Mouse (Mus musculus) intestine, embryonic 15.5 days (tissue): ENCODE data around the gene Vmn2r80. TPM values are rescaled to one million over a fixed set of nuclear protein-coding genes. Genes with fewer than 3 reads are reported as not detected.
A peak's percentile ranks its signal among the peaks of the same experiment; 100 is the strongest.
"Not testable (repeated sequence)": the region's sequence is repeated elsewhere in the genome, so short reads cannot be mapped to it uniquely, and the experiment has no call there.

ENCODE experiments used
- ATAC-seq: fragments of 200-750 bp; cut with Nextera tagmentation; 2 replicates; pipeline ENCODE4 v1.8.0; 2017; ENCODE audit warnings: moderate TSS enrichment, moderate library complexity
- H3K27ac ChIP-seq: fragments of 300-500 bp; sonication (generic); 2 replicates; pipeline ENCODE4 v1.5.1; 2015; ENCODE audit warnings: mild to moderate bottlenecking, inconsistent platforms
- H3K27me3 ChIP-seq: fragments of 300-500 bp; sonication (generic); replicated peaks from 2 replicates; pipeline ENCODE4 v1.6.1; 2015; ENCODE audit warnings: inconsistent platforms
- H3K36me3 ChIP-seq: fragments of 300-500 bp; sonication (generic); 2 replicates; pipeline ENCODE4 v1.6.1; 2015; ENCODE audit warnings: inconsistent platforms
- H3K4me1 ChIP-seq: fragments of 300-500 bp; sonication (generic); replicated peaks from 2 replicates; pipeline ENCODE4 v1.6.1; 2015; ENCODE audit warnings: inconsistent platforms
- H3K4me2 ChIP-seq: fragments of 300-500 bp; sonication (generic); replicated peaks from 2 replicates; pipeline ENCODE4 v1.6.1; 2015; ENCODE audit warnings: mild to moderate bottlenecking, inconsistent platforms
- H3K4me3 ChIP-seq: fragments of 300-500 bp; sonication (generic); replicated peaks from 2 replicates; pipeline ENCODE4 v1.5.1; 2015; ENCODE audit warnings: inconsistent platforms
- H3K9ac ChIP-seq: fragments of 300-500 bp; sonication (generic); 2 replicates; pipeline ENCODE4 v1.6.1; 2015; ENCODE audit warnings: inconsistent platforms
- H3K9me3 ChIP-seq: fragments of 300-500 bp; sonication (generic); 2 replicates; pipeline ENCODE4 v1.6.1; 2016; ENCODE audit warnings: inconsistent platforms
- WGBS: fragments of 180-500 bp; shearing (Covaris S2); methylation state at CpG from one replicate; pipeline ENCODE4 v1.1.7; 2015; 5-methylcytosine and 5-hydroxymethylcytosine counted together
- polyA plus RNA-seq: library from polyadenylated mRNA; unstranded; fragments of >200 nt; fragmentation: Nextera tagmentation; extraction: Ambion mirVana; gene quantifications from 2 replicates; pipeline ENCODE4 v1.2.1, GENCODE M21; 2015

Vmn2r80 gene
- polyA plus RNA-seq: not detected in 2 replicates

DNA sequence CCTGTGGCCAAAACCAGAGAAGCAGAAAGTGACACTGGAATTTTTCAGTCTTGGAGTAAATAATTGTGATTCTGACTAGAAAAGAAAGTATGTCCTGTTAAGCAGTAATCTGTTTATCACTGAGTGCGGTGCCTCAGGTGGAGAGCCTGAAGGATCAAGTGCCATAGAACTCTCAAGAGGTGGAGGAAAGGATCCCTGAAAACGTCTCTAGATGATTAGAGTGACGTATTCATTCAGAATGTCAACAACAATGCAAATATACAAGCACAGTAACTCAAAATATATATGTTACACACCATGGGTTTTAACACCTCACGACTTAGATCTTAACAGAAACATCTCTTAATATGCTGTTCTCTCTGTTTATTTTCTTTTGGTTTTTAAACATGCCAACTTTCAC is at the start of gene Vmn2r80:
Vmn2r80 (plus strand) TSS at position 301 of the 400 bp plus-strand sequence.
- not testable (repeated sequence) for H3K27ac ChIP-seq, H3K4me3 ChIP-seq, H3K4me2 ChIP-seq, H3K9ac ChIP-seq, H3K4me1 ChIP-seq, H3K9me3 ChIP-seq, H3K36me3 ChIP-seq, ATAC-seq, H3K27me3 ChIP-seq
- 74% methylated on average over 4 of the region's 4 CpGs for WGBS

DNA sequence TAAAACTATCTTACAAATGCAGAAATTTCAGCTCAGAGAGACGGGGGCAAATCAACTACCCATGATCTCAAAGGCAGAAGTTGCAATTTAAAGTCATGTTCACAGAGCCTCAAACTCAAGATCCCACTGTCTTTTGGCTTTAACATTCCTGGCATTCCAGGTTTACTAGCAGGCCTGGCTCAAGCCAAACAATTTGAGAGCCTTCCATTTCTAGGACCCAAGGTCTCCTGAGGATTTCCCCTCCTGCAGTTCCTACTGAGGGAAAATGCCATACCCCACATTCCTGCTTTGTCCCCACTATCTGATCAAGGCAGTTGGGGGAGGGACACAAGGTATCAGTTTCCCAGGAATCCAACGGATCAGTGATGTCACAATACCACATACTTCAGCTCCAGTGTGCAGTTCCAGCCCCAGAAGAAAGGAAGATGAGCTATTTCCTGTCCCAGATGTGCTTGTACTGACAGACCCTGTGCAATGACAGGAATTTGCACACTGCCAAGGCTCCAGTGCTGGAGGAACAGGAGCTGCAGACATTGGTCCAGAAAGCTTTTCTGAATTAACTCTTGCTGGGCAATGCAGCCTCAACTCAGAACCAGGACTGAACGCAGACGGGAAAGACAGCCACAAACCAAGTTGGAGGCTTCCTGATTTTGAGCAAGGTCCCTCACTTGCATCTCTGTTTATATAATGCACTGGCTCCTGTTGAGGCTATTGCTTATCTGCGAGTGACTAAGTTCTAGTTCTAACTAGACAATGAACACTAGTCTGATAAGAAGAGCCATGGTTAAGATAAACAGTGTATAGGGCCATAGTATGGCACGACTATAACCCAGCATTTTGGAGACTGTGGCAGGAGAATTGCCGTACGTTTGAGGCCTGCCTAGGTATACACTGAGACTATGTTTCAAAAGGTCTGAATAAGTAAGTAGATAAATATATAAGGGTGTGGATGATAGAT is 42.0 kb upstream of the Vmn2r80 start:
- Histone ChIP-seq H3K36me3 (no peaks in the 10 kb centered on the region), H3K9me3 (no peaks in the 10 kb centered on the region), H3K4me2 (no peak overlapping the region), H3K9ac (no peak overlapping the region), H3K4me1 (no peaks in the 10 kb centered on the region; the same call in 1 of the 2 replicates), H3K27ac (peak overlapping the region; percentile 64), H3K27me3 (no peaks in the 10 kb centered on the region), H3K4me3 (no peak overlapping the region)
- ATAC-seq: peak; percentile 65; the same call in 1 of the 2 replicates
- 31% methylated on average over 8 of the region's 8 CpGs for WGBS

DNA sequence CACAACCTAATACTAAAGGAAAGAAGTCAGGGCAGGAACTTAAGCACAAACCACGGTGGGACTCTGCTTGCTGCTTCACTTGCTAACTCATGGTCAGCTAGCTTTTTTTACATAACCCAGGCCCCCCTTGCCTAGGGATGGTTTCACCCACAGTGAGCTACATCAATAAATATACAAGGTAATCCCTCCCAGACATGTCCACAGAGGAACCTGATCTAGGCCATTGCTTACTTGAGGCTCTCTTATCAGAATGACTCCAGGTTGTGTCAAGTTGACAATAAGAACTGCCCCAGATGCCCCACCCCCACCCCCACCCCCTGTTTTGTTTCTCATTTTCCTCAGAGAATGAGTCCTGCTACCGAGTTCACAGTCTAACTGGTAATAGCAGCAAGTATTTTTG is 41.0 kb upstream of the Vmn2r80 start:
- H3K36me3 ChIP-seq: no peaks in the 10 kb centered on the region
- H3K9me3 ChIP-seq: no peaks in the 10 kb centered on the region
- no peak for ATAC-seq
- whole genome bisulfite sequencing: 45% methylated on average over 2 of the region's 2 CpGs
- no peak overlapping the region for H3K4me2 ChIP-seq
- H3K4me1 ChIP-seq: no peaks in the 10 kb centered on the region; the same call in 1 of the 2 replicates
- no peaks in the 10 kb centered on the region for H3K27me3 ChIP-seq
- no peak overlapping the region for H3K4me3 ChIP-seq
- H3K27ac ChIP-seq: no peak overlapping the region
- H3K9ac ChIP-seq: no peak overlapping the region

DNA sequence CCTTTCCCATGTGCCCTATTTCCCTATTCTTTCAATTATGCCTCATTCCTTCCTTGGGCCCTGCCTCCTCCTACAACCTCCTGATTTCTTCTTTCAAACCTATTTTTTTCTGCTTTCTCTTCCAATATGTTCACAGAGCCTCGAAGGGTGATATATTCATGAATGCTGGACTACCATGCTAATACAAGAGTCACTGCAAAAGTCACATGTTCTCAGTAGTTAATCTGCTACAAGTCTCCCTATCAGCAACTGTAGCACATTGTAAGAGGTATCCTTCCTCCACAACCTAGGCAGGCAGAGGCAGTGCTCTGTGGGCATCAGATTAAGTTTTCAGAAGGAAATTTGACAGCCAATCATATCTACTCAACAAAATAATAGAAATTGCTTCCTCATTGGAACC is 39.4 kb upstream of the Vmn2r80 start:
- H3K36me3 ChIP-seq: no peaks in the 10 kb centered on the region
- H3K9ac ChIP-seq: no peak overlapping the region
- no peak for ATAC-seq
- H3K4me1 ChIP-seq: no peaks in the 10 kb centered on the region; the same call in 1 of the 2 replicates
- 88% methylated on average over 1 of the region's 1 CpGs for WGBS
- H3K4me2 ChIP-seq: no peak overlapping the region
- H3K27me3 ChIP-seq: no peaks in the 10 kb centered on the region
- no peak overlapping the region for H3K4me3 ChIP-seq
- H3K27ac ChIP-seq: no peak overlapping the region
- no peaks in the 10 kb centered on the region for H3K9me3 ChIP-seq

DNA sequence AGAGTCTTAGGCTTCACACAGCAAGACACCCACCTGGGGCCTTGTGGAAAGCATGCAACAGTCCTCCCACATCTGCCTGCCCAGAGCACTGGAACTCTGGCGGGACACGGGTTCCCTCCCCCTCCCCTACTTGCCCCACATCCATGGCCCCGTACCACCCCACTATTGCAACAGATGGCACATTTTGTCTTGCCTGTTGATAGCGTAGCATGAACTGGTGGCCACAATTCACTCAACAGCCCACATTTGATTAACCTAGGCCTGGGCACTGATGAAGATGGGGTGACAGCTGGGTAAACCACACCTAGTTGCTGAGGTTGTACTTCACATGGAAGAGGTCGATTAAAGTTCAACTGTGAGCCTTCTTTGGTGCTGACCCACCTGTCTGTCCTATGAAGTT is 38.1 kb upstream of the Vmn2r80 start:
- 84% methylated on average over 5 of the region's 5 CpGs for whole genome bisulfite sequencing
- Histone ChIP-seq H3K27me3 (no peaks in the 10 kb centered on the region), H3K36me3 (no peaks in the 10 kb centered on the region), H3K9me3 (no peaks in the 10 kb centered on the region), H3K9ac (no peak overlapping the region), H3K4me2 (no peak overlapping the region), H3K4me1 (no peaks in the 10 kb centered on the region; the same call in 1 of the 2 replicates), H3K27ac (no peak overlapping the region), H3K4me3 (no peak overlapping the region)
- no peak for ATAC-seq

DNA sequence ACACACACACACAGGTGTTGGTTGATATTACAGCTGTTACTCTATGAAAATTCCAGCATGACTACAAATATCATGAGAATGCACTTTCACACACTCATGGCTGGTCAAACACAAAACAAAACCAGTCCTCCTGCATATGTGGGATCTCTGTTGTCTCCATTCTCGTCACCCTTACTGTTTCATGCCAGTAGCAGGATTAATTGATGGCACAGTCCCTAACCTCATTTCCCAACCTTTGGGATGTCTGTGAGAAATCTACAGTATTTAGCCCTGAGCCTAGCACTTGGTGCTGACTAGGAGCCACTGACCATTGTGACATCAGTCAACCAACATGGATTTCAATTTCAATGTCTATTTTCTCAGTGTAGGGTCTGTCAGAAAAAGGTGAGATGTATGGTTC is 33.5 kb upstream of the Vmn2r80 start:
- H3K4me3 ChIP-seq: no peak overlapping the region
- no peak for ATAC-seq
- no peaks in the 10 kb centered on the region for H3K27me3 ChIP-seq
- no peaks in the 10 kb centered on the region for H3K9me3 ChIP-seq
- no peak overlapping the region for H3K27ac ChIP-seq
- peaks cover 4% of the 10 kb centered on the region; the same call in 1 of the 2 replicates for H3K4me1 ChIP-seq
- H3K36me3 ChIP-seq: no peaks in the 10 kb centered on the region
- 68% methylated on average over 1 of the region's 1 CpGs for WGBS
- H3K9ac ChIP-seq: no peak overlapping the region
- no peak overlapping the region for H3K4me2 ChIP-seq

DNA sequence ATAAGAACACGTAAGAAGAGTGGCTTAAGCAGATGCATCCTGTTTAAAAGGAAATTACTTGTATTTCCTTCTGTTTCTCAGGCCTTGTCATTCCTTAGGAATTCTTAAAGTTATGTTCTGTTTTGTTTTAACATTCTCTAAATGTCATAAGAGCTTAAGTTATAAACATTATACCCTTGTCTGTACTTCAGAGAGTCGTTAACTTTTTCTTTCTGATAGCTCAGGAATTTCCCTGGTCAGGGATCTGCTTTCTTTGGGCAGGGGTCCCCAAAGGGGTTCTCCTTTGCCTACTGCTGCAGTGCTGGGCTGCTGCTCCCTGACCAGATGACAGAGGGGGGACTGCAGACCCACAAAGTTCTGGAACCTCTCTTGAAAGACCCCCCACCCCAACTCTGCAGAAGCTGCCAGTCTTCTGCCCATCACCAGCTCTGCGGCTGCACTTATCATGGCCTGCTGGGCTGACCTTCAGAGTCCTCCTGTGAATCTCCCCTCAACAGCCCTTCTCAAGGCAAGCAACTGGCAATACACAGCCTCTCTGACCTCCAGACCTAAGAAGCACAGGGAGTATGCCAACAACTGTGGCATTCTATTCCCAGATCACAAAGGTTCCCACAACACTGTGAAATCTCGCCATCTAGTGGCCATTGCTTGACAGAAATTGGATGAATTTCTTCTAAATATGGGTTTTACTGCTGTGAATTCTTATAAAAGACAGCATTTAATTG is 32.3 kb upstream of the Vmn2r80 start:
- H3K27ac ChIP-seq: peak overlapping the region; percentile 89
- ATAC-seq: peak; percentile 77
- no peak overlapping the region for H3K4me3 ChIP-seq
- H3K9me3 ChIP-seq: no peaks in the 10 kb centered on the region
- H3K9ac ChIP-seq: no peak overlapping the region
- peak overlapping the region; percentile 7; the same call in 1 of the 2 replicates for H3K4me2 ChIP-seq
- H3K4me1 ChIP-seq: peaks cover 4% of the 10 kb centered on the region; the same call in 1 of the 2 replicates
- H3K27me3 ChIP-seq: no peaks in the 10 kb centered on the region
- 17% methylated on average over 4 of the region's 4 CpGs for WGBS
- no peaks in the 10 kb centered on the region for H3K36me3 ChIP-seq

DNA sequence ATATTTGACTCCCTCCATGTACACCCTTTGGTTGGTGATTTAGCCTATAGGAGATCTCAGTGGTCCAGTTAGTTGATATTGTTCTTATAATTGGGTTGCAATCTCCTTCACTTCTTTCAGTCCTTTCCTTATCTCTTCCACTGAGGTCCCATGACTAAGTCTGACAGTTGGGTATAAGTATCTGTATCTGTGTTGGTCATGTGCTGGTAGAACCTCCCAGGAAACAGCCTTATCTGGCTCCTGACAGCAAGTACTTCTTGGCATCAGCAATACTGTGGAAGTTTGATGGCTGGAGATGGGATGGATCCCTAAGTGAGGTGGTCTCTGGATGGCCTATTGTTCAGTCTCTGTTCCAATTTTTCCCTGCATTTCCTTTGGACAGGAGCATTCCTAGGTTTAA is 3.0 kb downstream of the Vmn2r80 start:
- no peaks in the 10 kb centered on the region for H3K27me3 ChIP-seq
- no peak for ATAC-seq
- H3K4me1 ChIP-seq: no peaks in the 10 kb centered on the region
- no peak overlapping the region for H3K9ac ChIP-seq
- no peak overlapping the region for H3K4me2 ChIP-seq
- no peak overlapping the region for H3K4me3 ChIP-seq
- no peaks in the 10 kb centered on the region for H3K9me3 ChIP-seq
- no peaks in the 10 kb centered on the region for H3K36me3 ChIP-seq
- no peak overlapping the region for H3K27ac ChIP-seq

DNA sequence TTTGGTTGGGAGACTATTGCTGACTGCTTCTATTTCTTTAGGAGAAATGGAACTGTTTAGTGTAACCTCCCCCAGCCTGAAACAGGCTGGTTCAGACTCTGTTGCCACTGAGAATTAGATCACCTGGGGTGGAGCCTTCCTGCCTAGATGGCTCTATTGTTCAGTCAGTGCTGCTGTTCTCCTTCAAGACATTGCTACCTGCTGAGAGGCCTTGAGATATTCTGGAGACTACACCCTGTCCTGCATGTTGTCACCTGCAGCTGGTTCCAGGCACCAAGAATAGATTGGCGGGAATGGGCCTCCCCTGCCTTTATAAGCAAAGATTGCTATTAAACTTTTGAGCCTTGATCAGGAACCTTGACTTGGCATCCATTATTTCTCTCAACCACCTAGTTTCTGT is 51.4 kb downstream of the Vmn2r80 start:
- not testable (repeated sequence) for H3K27me3 ChIP-seq, H3K9me3 ChIP-seq, H3K27ac ChIP-seq, H3K36me3 ChIP-seq, ATAC-seq, H3K4me3 ChIP-seq, H3K9ac ChIP-seq, H3K4me2 ChIP-seq, H3K4me1 ChIP-seq
- WGBS: 87% methylated on average over 1 of the region's 1 CpGs

DNA sequence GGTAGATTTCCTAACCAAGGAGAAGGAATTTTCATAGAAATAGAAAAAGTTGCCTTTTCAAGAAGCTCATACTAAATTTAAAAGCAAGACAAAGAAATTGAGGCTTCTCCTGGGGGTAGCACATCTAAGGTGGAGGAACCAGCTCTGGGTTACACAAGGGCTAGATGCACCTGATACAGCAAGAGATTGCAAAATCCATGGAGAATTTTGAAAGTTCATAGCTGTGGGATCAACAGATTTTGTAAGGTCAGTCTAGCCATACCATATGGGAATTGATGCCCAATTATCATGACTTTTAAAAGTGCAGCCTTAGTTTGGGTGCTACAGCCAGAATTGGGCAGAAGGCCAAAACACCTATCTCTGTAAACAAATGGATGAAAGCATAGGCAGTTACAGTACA is 71.9 kb downstream of the Vmn2r80 start:
- no peak for ATAC-seq

DNA sequence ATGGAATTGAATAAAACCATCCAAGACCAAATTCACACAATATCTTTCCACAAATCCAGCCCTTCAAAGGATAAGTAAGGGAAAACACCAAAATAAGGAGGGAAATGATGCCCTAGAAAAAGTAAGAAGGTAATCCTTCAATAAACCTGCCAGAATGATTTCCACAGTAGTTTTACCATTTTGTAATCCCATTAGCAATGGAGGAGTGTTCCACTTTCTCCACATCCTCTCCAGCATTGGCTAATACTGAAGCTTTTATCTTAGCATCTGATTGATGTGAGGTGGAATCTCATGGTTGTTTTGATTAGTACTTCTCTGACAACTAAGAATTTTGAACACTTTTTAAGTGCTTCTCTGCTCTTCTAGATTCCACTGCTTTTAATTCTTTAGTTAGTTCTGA is 73.0 kb downstream of the Vmn2r80 start:
- H3K4me3 ChIP-seq: no peak overlapping the region
- H3K4me1 ChIP-seq: no peaks in the 10 kb centered on the region
- H3K36me3 ChIP-seq: no peaks in the 10 kb centered on the region
- H3K27ac ChIP-seq: no peak overlapping the region
- no peak overlapping the region for H3K9ac ChIP-seq
- no peak for ATAC-seq
- H3K27me3 ChIP-seq: no peaks in the 10 kb centered on the region
- no peaks in the 10 kb centered on the region for H3K9me3 ChIP-seq
- H3K4me2 ChIP-seq: no peak overlapping the region

More for the DNA sequence above, 71.9 kb downstream of the Vmn2r80 start:
- no peaks in the 10 kb centered on the region for H3K9me3 ChIP-seq
- H3K9ac ChIP-seq: no peak overlapping the region
- no peak overlapping the region for H3K4me2 ChIP-seq
- H3K27me3 ChIP-seq: no peaks in the 10 kb centered on the region
- no peak overlapping the region for H3K4me3 ChIP-seq
- no peak overlapping the region for H3K27ac ChIP-seq
- no peaks in the 10 kb centered on the region for H3K4me1 ChIP-seq
- H3K36me3 ChIP-seq: no peaks in the 10 kb centered on the region

DNA sequence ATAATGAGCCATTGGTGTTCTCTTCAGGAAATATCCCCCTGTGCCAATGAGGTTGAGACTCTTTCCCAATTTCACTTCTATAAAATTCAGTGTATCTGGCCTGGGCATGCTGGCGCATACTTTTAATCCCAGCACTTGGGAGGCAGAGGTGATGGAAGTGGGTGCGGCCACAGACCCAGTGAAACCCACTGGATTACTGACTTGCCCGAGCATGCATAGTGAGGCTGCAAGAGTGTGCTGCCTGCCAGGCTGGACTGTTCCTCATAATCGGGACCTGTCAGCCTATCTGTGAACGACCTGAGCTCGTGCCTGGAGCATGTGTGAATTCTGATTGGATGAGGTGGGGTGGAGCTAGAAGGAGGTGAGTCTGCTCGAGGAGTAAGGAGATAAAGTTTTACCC is 73.6 kb downstream of the Vmn2r80 start:
- Histone ChIP-seq H3K4me2 (no peak overlapping the region), H3K27ac (no peak overlapping the region), H3K4me3 (no peak overlapping the region), H3K27me3 (no peaks in the 10 kb centered on the region), H3K9ac (no peak overlapping the region), H3K4me1 (no peaks in the 10 kb centered on the region), H3K36me3 (no peaks in the 10 kb centered on the region), H3K9me3 (no peaks in the 10 kb centered on the region)
- ATAC-seq: no peak
- WGBS: 73% methylated on average over 7 of the region's 7 CpGs
